Mouse (Mus musculus): Measurements from ENCODE around the gene Mthfd1l.

Gene Mthfd1l

GRCm38 (mm10) chr10:4085363-4086141, 112.6 kb downstream of the Mthfd1l start:
- DNase-seq: no peak

- no peak for DNase-seq
Measured at GRCm38 (mm10) chr10:4087563-4087962, 114.6 kb downstream of the Mthfd1l start.

DNA sequence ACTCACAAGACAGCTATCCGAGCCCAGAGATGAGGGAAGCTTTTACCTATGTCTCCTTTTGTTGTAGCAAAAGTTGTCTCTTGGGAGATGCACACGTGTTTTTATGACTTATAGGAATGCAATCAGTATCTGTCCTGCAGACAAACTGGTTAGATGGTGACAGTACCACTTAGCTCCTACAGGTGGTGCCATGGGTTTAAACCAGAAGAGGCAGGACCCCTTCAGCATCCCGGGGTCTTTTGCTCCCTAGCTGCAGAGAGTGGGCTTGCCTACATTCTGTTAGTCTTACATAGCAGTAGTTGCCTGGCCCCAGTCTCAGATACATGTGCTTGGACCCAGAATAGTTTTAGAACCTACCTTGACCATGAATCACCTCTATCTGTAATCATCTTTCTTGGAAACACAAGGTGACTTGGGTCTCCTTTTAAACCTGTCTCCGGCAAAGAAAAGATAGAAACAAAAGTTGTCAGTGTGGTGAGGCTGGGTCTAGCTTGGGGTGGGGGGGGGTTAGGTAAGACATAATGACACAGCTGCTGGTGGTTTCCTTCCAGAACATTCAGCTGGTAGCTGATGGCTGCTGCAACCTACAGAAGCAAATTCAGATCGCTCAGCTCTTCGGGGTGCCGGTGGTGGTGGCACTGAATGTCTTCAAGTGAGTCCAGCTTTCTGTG, 116.0 kb downstream of the Mthfd1l start:
- DNase-seq: peak in 1 of 2 experiments; percentile 57

DNA sequence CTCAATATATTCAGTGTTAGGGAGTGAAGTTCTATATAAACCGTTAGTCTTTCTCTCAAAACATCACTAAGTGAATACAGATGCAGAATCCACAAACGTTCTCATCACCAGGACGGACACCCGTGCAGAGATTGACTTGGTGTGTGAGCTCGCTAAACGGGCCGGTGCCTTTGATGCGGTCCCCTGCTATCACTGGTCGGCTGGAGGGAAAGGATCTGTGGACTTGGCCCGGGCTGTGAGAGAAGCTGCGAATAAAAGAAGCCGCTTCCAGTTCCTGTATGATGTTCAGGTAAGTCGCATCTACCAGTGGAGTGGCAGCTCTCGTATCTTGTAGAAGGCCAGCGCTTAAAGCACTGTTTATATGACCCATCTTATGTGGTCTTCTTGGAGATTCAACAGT, 117.0 kb downstream of the Mthfd1l start:
- DNase-seq: no peak

- no peak for DNase-seq
Measured at GRCm38 (mm10) chr10:4092990-4093389, 120.1 kb downstream of the Mthfd1l start.

DNA sequence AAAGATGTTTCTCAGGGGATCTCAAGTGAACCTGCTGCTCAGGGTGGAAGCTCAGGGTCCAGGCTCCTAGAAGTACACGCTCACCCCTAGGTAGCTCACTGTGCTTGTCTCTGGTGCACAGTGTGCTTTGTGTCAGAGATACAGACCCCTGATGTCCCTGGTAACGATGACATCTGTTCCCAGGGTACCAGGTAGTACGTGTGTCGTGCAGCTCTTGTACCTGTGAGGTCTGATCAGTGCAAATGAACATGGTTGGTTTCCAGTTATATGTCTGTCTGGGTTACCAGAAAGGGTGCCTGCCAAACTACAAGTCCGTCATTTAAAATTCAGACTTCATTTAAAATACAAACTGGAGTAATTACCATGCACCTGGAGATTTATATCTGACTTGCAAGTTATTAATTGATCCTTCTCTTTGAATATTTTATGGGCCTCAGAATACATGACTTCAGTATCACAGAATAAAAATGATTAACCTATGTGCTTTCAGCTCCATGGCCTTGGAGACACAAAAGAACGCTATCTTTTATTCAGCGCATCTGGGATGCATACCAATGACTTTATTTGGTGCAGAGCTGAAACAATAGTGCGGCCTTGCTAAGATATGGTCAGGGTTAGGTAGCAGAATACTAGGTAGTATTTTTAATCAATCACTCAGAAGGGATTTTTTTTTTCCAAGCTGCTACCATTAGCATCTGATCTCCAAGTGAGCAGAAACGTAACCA, 121.3 kb downstream of the Mthfd1l start:
- no peak for DNase-seq

DNA sequence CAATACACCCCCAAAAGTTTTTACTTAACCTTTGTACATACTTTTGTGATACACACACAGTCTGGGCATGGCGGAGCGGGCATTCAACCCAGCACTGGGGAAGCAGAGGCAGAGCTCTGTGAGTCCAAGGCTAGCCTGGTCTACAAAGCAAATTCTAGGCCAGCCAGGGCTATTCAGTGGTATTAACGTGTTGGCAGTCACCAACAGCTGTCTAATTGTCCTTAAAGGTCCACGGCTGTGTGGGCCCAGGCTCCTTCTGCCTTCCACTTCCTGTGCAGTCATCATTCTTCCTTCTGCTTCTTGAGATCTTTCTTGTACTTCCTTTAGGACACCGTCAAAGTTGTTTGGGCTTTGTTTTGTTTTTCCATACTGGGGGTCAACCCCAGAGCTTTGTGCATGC, 123.2 kb downstream of the Mthfd1l start:
- no peak for DNase-seq

- no peak for DNase-seq
Measured at GRCm38 (mm10) chr10:4100007-4100406, 127.1 kb downstream of the Mthfd1l start.

DNA sequence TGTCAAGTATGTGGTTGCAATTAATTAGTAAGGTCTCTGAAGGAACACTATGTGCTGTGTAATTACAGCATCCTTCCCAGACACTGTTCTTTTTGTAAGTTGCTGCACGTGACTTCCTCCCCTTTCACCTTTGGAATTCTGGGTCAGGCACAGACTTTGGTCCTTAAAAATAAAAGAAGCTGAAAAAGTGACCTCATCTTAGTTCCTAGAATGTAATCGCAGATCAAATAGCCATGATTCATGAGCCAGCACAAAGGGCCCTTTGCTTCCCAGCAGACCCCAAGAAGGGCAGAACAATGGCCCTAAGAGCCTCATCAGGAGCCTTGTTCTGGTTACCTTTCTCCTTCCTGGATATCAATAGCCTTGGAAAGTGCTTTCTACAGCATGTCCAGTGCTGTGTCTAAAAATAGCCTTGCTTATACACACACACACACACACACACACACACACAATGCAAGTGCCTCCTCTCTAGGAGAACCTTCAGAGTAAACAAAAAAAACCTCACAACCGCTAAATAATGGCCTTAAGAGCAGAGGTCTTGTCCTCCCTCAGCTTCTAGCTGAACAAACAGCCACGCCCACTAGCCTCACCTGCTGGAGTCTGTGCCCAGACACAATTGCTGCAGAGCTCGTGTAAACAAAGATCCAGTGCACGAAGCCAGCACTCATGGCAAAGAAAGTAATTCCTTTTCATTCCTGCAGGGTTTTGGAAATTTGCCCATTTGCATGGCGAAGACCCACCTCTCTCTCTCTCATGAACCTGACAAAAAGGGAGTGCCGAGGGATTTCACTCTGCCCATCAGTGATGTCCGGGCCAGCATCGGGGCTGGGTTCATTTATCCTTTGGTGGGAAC, 133.0 kb downstream of the Mthfd1l start:
- DNase-seq: peak; percentile 56 to 67

DNA sequence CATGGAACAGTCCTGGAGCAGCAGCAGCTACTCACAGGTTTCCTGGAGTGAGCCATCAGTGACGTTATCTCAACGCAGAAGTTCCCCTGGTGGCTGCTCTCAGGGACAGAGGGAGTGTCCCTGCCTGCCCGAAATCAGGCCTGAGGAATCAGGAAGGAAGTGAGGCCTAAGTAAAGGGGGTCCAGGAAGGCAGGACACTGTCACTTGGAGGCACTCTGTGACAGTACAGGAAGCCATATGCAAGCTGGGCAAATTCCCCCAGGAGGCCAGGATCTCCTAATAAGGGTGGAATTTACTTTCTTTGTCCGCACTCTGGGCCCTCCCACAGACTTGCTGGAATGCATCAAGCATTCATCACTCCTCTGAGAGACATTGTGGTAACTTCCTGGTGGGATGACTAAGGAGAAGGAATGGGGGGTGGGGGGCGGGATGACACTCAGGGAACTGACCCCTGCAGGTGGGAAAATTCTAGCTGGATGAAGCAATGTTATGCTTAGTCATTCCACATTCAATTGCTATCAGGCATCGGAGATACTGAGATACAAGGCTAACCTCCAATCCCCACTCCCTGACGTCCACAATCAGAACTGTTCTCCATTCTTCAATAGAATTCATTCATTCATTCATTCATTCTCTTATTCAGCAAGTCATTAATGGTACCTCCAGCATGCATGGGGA, 134.9 kb downstream of the Mthfd1l start:
- DNase-seq: peak; percentile 73 to 87

DNA sequence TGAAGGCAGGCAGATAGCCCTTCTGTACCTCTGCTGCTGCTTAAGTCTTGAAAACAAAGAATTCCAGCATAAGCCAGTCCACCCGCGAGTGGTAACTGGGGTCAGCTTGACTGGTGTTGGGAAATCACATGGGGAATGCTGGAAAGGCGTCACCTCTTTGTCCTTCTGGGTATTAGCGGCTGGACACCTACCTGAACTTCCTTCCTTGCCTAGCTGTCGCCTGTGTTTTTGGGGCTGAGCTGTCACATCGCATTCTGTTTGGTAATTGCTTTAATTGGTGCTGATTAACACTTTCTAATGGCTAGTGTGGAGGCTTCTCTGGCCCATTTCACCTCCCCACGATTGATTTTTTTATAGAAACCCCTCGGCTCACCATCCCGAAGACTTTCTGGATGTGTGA, 135.5 kb downstream of the Mthfd1l start:
- DNase-seq: no peak

DNA sequence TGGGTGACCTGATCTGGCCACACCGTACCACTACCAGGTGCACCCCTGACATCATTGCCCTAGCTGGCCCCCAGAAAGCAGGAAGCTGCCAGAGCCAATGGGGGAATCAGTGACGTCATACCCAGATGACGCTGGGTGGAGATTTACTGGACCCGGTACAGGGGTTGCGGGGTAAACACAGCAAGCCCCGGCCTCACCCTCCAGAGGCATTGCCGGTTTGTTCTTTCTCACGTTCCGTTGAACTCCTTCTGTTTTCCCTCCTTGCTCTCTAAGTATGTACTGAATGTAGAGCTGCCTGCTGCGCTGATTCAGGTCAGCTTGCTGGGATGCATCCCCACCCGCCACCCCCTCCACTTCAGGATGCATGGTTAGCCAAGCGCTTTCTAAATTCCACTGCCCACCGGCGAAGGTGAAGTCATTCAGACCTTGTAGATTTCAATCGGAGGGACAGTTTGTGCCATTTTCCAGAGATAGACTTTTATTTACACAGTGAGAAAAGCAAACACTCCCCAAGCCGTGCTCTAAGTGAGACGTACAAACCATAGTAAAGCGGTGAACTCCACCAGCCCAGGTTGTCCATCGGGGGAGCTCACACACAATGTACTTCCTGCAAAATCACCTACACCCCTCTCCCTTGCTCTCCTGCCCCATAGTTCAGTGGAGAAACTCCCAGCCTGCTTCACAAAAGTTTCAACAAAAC, 138.3 kb downstream of the Mthfd1l start:
- DNase-seq: peak; percentile 57

GRCm38 (mm10) chr10:4111795-4112139, 138.8 kb downstream of the Mthfd1l start:
- DNase-seq: peak; percentile 46 to 48

DNA sequence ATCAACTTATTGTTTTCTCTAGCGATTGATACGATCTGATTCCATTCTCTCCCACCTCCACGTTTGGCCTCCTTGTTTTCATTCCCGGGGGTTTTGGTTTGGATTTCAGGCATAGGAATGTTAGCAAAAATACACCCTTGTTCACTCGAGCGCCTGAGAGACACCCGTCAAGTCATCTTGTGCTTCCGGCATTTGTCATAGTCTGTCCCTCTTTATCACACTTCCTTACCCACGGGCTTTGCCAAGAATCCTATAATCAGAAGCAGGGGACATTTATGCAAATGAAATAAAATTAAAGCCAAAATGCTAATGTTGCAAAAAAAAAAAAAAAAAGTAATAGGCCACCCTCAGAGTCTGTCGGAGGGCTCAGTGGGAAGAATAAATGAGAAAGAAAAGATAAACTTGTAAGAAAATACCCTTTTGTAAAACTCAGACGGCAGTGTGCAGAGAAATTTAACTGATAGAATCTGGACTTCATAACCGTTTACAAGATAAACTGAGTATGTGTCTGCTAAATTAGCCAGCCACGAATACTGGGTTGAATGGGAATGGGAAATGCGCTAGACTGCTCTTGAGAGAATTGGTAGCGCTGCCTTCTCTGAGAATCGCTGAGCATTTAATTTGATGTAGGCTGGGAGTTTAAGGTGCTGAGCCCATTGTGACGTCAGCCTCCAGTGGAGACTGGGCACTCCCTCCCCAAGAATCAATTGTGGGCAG, 139.9 kb downstream of the Mthfd1l start:
- DNase-seq: peak; percentile 28 to 43

DNA sequence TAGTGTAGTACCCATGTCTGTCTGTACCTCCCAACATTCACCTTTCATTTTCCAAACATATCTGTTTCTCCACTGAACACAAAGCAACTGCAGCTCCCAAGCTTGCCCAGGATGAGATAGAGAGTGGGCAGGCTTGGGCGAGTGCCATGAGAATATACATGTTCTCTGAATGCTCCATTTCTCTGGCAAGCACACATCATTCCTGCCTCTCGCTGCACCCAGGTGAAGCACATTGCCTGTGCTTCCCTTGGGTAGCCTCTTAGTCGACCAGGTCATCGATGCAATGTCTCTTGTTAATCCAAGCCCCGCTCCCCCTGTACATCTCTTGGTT, 140.4 kb downstream of the Mthfd1l start:
- DNase-seq: no peak

- DNase-seq: no peak
Measured at GRCm38 (mm10) chr10:4116653-4117052, 143.7 kb downstream of the Mthfd1l start.

- DNase-seq: peak in 1 of 2 experiments; percentile 39
Measured at GRCm38 (mm10) chr10:4117091-4117490, 144.2 kb downstream of the Mthfd1l start.

GRCm38 (mm10) chr10:4119287-4119686, 146.4 kb downstream of the Mthfd1l start:
- no peak for DNase-seq

GRCm38 (mm10) chr10:4120708-4121107, 147.8 kb downstream of the Mthfd1l start:
- DNase-seq: peak; percentile 71 to 84

GRCm38 (mm10) chr10:4121197-4121596, 148.3 kb downstream of the Mthfd1l start:
- DNase-seq: no peak
